Mouse (Mus musculus) thymus, postnatal 4 days (tissue): ENCODE data around the gene Pla2g4a.
A peak's percentile ranks its signal among the peaks of the same experiment; 100 is the strongest.

Experiments used
- DNase-seq: peaks from one replicate; pipeline ENCODE4 v3.0.0; 2021

The Pla2g4a gene

GRCm38 (mm10) chr1:149960734-149961424, at the start of gene Pla2g4a:
Gene Pla2g4a (minus strand): TSS chr1:149961290.
- peak; percentile 33 for DNase-seq

- DNase-seq: no peak
Measured at GRCm38 (mm10) chr1:150010629-150010979, 49.5 kb upstream of the Pla2g4a start.

- no peak for DNase-seq
Measured at GRCm38 (mm10) chr1:150009968-150010628, 49.0 kb upstream of the Pla2g4a start.

GRCm38 (mm10) chr1:150009134-150009533, 48.0 kb upstream of the Pla2g4a start:
- DNase-seq: no peak

- no peak for DNase-seq
Measured at GRCm38 (mm10) chr1:149975626-149976025, 14.5 kb upstream of the Pla2g4a start.

GRCm38 (mm10) chr1:149965826-149966225, 4.7 kb upstream of the Pla2g4a start:
- DNase-seq: no peak

- DNase-seq: no peak
Measured at GRCm38 (mm10) chr1:149961425-149962303, 574 bp upstream of the Pla2g4a start.

GRCm38 (mm10) chr1:149960251-149960650, 839 bp downstream of the Pla2g4a start:
- DNase-seq: no peak

- DNase-seq: no peak
Measured at GRCm38 (mm10) chr1:149959069-149959468, 2.0 kb downstream of the Pla2g4a start.

GRCm38 (mm10) chr1:149955482-149955881, 5.6 kb downstream of the Pla2g4a start:
- no peak for DNase-seq

GRCm38 (mm10) chr1:149954026-149954425, 7.1 kb downstream of the Pla2g4a start:
- no peak for DNase-seq

- no peak for DNase-seq
Measured at GRCm38 (mm10) chr1:149952050-149952449, 9.0 kb downstream of the Pla2g4a start.

GRCm38 (mm10) chr1:149950656-149951055, 10.4 kb downstream of the Pla2g4a start:
- no peak for DNase-seq

- no peak for DNase-seq
Measured at GRCm38 (mm10) chr1:149950254-149950653, 10.8 kb downstream of the Pla2g4a start.

GRCm38 (mm10) chr1:149949334-149949733, 11.8 kb downstream of the Pla2g4a start:
- DNase-seq: no peak

- no peak for DNase-seq
Measured at GRCm38 (mm10) chr1:149948066-149948825, 12.8 kb downstream of the Pla2g4a start.

GRCm38 (mm10) chr1:149946993-149947392, 14.1 kb downstream of the Pla2g4a start:
- DNase-seq: no peak

GRCm38 (mm10) chr1:149946432-149946831, 14.7 kb downstream of the Pla2g4a start:
- no peak for DNase-seq

- no peak for DNase-seq
Measured at GRCm38 (mm10) chr1:149943611-149944010, 17.5 kb downstream of the Pla2g4a start.

GRCm38 (mm10) chr1:149940301-149940700, 20.8 kb downstream of the Pla2g4a start:
- DNase-seq: no peak

GRCm38 (mm10) chr1:149939261-149940032, 21.6 kb downstream of the Pla2g4a start:
- no peak for DNase-seq

GRCm38 (mm10) chr1:149937825-149938224, 23.3 kb downstream of the Pla2g4a start:
- DNase-seq: no peak
